In genomic region chr1:171515039-171515438, GRCm38 (mm10) we compare ENCODE assay signal across 17 mouse cellular contexts. TPM values are rescaled to one million over a fixed set of nuclear protein-coding genes. Genes with fewer than 3 reads are reported as not detected.
DNase-seq lines count a peak whose midpoint lies in the region; ATAC-seq and TF ChIP-seq lines count a peak whose summit lies in the region.
"Had no signal": no experiment of that assay in that cellular context is flagged by ENCODE, and none has a peak within 500 bp of the region (broad histone marks: within the 10 kb centered on the region; RNA-seq: fewer than 3 reads in every experiment).

No protein-coding gene starts in this region.

- no peaks in the 10 kb centered on the region for H3K27me3 ChIP-seq in liver, embryonic 14.5 days (ENCODE audit: control insufficient read depth, insufficient read depth, low read length)
- no peaks in the 10 kb centered on the region for H3K27me3 ChIP-seq in liver, embryonic 11.5 days (replicated peaks; ENCODE audit: control insufficient read depth, insufficient read depth, low read length)
- H3K27me3 ChIP-seq in midbrain, embryonic 13.5 days, result no peaks in the 10 kb centered on the region

- H3K36me3 ChIP-seq in liver, embryonic 14.5 days (replicated peaks; ENCODE audit: control insufficient read depth, insufficient read depth, low read depth), result no peaks in the 10 kb centered on the region
- no peaks in the 10 kb centered on the region for H3K36me3 ChIP-seq in liver, embryonic 11.5 days (ENCODE audit: control insufficient read depth, insufficient read depth, low read length)
- H3K36me3 ChIP-seq in midbrain, embryonic 13.5 days, result no peaks in the 10 kb centered on the region
- H3K36me3 ChIP-seq: G1E had no signal

- no peak for ATAC-seq in liver, embryonic 14.5 days (ENCODE audit: insufficient read depth)
- no peak for ATAC-seq in liver, embryonic 11.5 days (replicated peaks; ENCODE audit: low FRiP score)
- ATAC-seq in neutrophil, adult 5-6 weeks (ENCODE audit: extremely low read depth, insufficient number of reproducible peaks, low FRiP score, poor library complexity, severe bottlenecking), result peak; percentile 44; the same call in 1 of the 2 replicates
- no peak for ATAC-seq in midbrain, embryonic 13.5 days
- ATAC-seq: forebrain, embryonic 14.5 days had no signal

- no peaks in the 10 kb centered on the region for H3K4me1 ChIP-seq in liver, embryonic 14.5 days (replicated peaks; ENCODE audit: control insufficient read depth in 2 of 2, insufficient read depth in 2 of 2, low read length in 1 of 2)
- no peaks in the 10 kb centered on the region for H3K4me1 ChIP-seq in liver, embryonic 11.5 days (replicated peaks; ENCODE audit: control insufficient read depth, insufficient read depth, low read length)
- H3K4me1 ChIP-seq in bone marrow, adult 2 months (ENCODE audit: control insufficient read depth, insufficient read depth, low read length), result no peaks in the 10 kb centered on the region
- H3K4me1 ChIP-seq in midbrain, embryonic 13.5 days (replicated peaks), result no peaks in the 10 kb centered on the region

- TF ChIP-seq EP300 in liver, embryonic 14.5 days (IDR thresholded peaks at IDR 0.05; ENCODE audit: low read depth), result no peak

- no peak overlapping the region for H3K4me2 ChIP-seq in liver, embryonic 14.5 days (ENCODE audit: low read depth)
- H3K4me2 ChIP-seq in liver, embryonic 11.5 days, result no peak overlapping the region
- no peak overlapping the region for H3K4me2 ChIP-seq in midbrain, embryonic 13.5 days (replicated peaks)

- no peaks in the 10 kb centered on the region for H3K9me3 ChIP-seq in liver, embryonic 14.5 days (ENCODE audit: control insufficient read depth, low read length)
- H3K9me3 ChIP-seq in liver, embryonic 11.5 days (ENCODE audit: control insufficient read depth, low read length), result no peaks in the 10 kb centered on the region
- H3K9me3 ChIP-seq in midbrain, embryonic 13.5 days, result no peaks in the 10 kb centered on the region

- H3K27ac ChIP-seq in liver, embryonic 14.5 days, result no peak overlapping the region
- H3K27ac ChIP-seq in liver, embryonic 11.5 days (ENCODE audit: low read depth, low read length), result no peak overlapping the region
- no peak overlapping the region for H3K27ac ChIP-seq in bone marrow, adult 2 months (ENCODE audit: control insufficient read depth, insufficient read depth, low read depth, low read length, poor library complexity)
- no peak overlapping the region for H3K27ac ChIP-seq in midbrain, embryonic 13.5 days

- TF ChIP-seq CTCF in liver, embryonic 14.5 days (IDR thresholded peaks at IDR 0.05; ENCODE audit: low read depth), result peak; percentile 45; the same call in 1 of the 2 replicates
- peak; percentile 39; the same call in 1 of the 2 replicates for TF ChIP-seq CTCF in bone marrow, adult 2 months (IDR thresholded peaks at IDR 0.05; ENCODE audit: control insufficient read depth, insufficient read depth, low read length)

- intact Hi-C loops in left cerebral cortex, postnatal 36 days (cut with DNase I), result no loop called here

- H3K9ac ChIP-seq in liver, embryonic 14.5 days (replicated peaks), result no peak overlapping the region
- H3K9ac ChIP-seq in liver, embryonic 11.5 days (ENCODE audit: low read depth, low read length), result no peak overlapping the region
- no peak overlapping the region for H3K9ac ChIP-seq in midbrain, embryonic 13.5 days (replicated peaks)

- WGBS in liver, embryonic 14.5 days (ENCODE audit: insufficient replicate concordance), result 10% methylated on average over 1 of the region's 1 CpGs
- WGBS in liver, embryonic 11.5 days, result 22% methylated on average over 1 of the region's 1 CpGs
- WGBS in bone marrow, adult 2 months, result 21% methylated on average over 1 of the region's 1 CpGs
- 14% methylated on average over 1 of the region's 1 CpGs for WGBS in midbrain, embryonic 13.5 days

- TF ChIP-seq POLR2A in bone marrow, adult 2 months (IDR thresholded peaks at IDR 0.05; ENCODE audit: borderline replicate concordance, control insufficient read depth, low read depth, low read length), result no peak

- no peak overlapping the region for H3K4me3 ChIP-seq in liver, embryonic 14.5 days (ENCODE audit: insufficient read depth in 1 of 2, low read depth in 2 of 2, low read length in 2 of 2)
- no peak overlapping the region for H3K4me3 ChIP-seq in liver, embryonic 11.5 days (ENCODE audit: low read depth, low read length)
- H3K4me3 ChIP-seq in bone marrow, adult 2 months (replicated peaks; ENCODE audit: control insufficient read depth, low read depth, low read length), result no peak overlapping the region
- no peak overlapping the region for H3K4me3 ChIP-seq in midbrain, embryonic 13.5 days (replicated peaks)

- DNase-seq in liver, embryonic 14.5 days (ENCODE audit: low read depth in 3 of 3, low spot score in 3 of 3), result no peak
- DNase-seq in liver, embryonic 11.5 days (ENCODE audit: low spot score), result no peak
- peak; percentile 28 for DNase-seq in CD4-positive helper T cell, adult 2 months (ENCODE audit: low read depth, low spot score)
- no peak for DNase-seq in left cerebral cortex, postnatal 36 days (ENCODE audit: low spot score in 2 of 2)
- no peak for DNase-seq in ovary, postnatal 10 days (ENCODE audit: low spot score)
- DNase-seq: cerebellum, postnatal 36 days; heart, postnatal 10 days; kidney, postnatal 36 days had no signal

RNA-seq across cellular contexts. Expression of gene Alyref2, which starts 11.8 kb away (rescaled TPM):
- polyA plus RNA-seq in liver, embryonic 14.5 days (2012; rRNA removed), result 1.7 and 2.5 TPM in 2 replicates
- 2.4 and 2.9 TPM in 2 replicates for polyA plus RNA-seq in liver, embryonic 14.5 days (2014; fragmentation: Nextera tagmentation; extraction: Ambion mirVana)
- polyA plus RNA-seq in liver, embryonic 11.5 days (2014; fragmentation: Nextera tagmentation; extraction: Ambion mirVana), result 7.8 and 8.3 TPM in 2 replicates
- 4.5 and 8.7 TPM in 2 replicates for polyA plus RNA-seq in bone marrow, adult 2 months (2011; ENCODE audit: insufficient read depth, insufficient read length, low replicate concordance, missing spikeins)
- total RNA-seq in neutrophil, adult 5-6 weeks (2017), result 20.3 and 20.7 TPM in 2 replicates
- total RNA-seq in left cerebral cortex, postnatal 36 days (2021), result 1 to 10 TPM; 4.2 to 5.9 TPM
- 30.1 and 31.2 TPM in 2 replicates for polyA plus RNA-seq in midbrain, embryonic 13.5 days (2015; fragmentation: Nextera tagmentation; extraction: Ambion mirVana)

RNA-seq across cellular contexts. Expression of gene Itln1, which starts 20.1 kb away (rescaled TPM):
- polyA plus RNA-seq in liver, embryonic 14.5 days (2012; rRNA removed), result not detected in 2 replicates
- not detected in 2 replicates for polyA plus RNA-seq in liver, embryonic 14.5 days (2014; fragmentation: Nextera tagmentation; extraction: Ambion mirVana)
- polyA plus RNA-seq in liver, embryonic 11.5 days (2014; fragmentation: Nextera tagmentation; extraction: Ambion mirVana), result not detected in 2 replicates
- not detected in 2 replicates for polyA plus RNA-seq in bone marrow, adult 2 months (2011; ENCODE audit: insufficient read depth, insufficient read length, low replicate concordance, missing spikeins)
- not detected in 2 replicates for total RNA-seq in neutrophil, adult 5-6 weeks (2017)
- total RNA-seq in left cerebral cortex, postnatal 36 days (2021), result not detected
- polyA plus RNA-seq in midbrain, embryonic 13.5 days (2015; fragmentation: Nextera tagmentation; extraction: Ambion mirVana), result not detected in 2 replicates
- total RNA-seq: G1E; heart, postnatal 10 days; left cerebral cortex, postnatal 25 days had no signal
- polyA plus RNA-seq: embryonic facial prominence, embryonic 14.5 days; forebrain, embryonic 14.5 days; G1E; intestine, embryonic 14.5 days; lung, embryonic 16.5 days had no signal

RNA-seq across cellular contexts. Expression of gene Cd244a, which starts 44.0 kb away (rescaled TPM):
- polyA plus RNA-seq in liver, embryonic 14.5 days (2012; rRNA removed), result 0.09 and 0.12 TPM in 2 replicates
- polyA plus RNA-seq in liver, embryonic 14.5 days (2014; fragmentation: Nextera tagmentation; extraction: Ambion mirVana), result 0.22 and 0.24 TPM in 2 replicates
- polyA plus RNA-seq in liver, embryonic 11.5 days (2014; fragmentation: Nextera tagmentation; extraction: Ambion mirVana), result 0.63 and 0.82 TPM in 2 replicates
- polyA plus RNA-seq in bone marrow, adult 2 months (2011; ENCODE audit: insufficient read depth, insufficient read length, low replicate concordance, missing spikeins), result 1.9 and 4.0 TPM in 2 replicates
- total RNA-seq in neutrophil, adult 5-6 weeks (2017), result 126 and 134 TPM in 2 replicates
- not detected for total RNA-seq in left cerebral cortex, postnatal 36 days (2021)
- not detected in 2 replicates for polyA plus RNA-seq in midbrain, embryonic 13.5 days (2015; fragmentation: Nextera tagmentation; extraction: Ambion mirVana)
- total RNA-seq: left cerebral cortex, postnatal 25 days had no signal
- polyA plus RNA-seq: forebrain, embryonic 14.5 days; G1E had no signal
